Mouse (Mus musculus) thymus, adult 2 months (tissue): ENCODE data around the gene Phospho1.

Experiments
- CTCF ChIP-seq: fragments of 200-500 bp; IDR thresholded peaks from 2 replicates; pipeline ENCODE4 v1.5.1; 2012; ENCODE audit warnings: mild to moderate bottlenecking, control low read depth, low read length, moderate library complexity, borderline replicate concordance; ENCODE audit not compliant: control insufficient read depth, poor library complexity, insufficient read depth; ENCODE audit errors: extremely low read depth
- POLR2A ChIP-seq: fragments of 200-500 bp; IDR thresholded peaks from 2 replicates; pipeline ENCODE4 v1.6.1; 2012; ENCODE audit warnings: mild to moderate bottlenecking, low read length, control low read depth, moderate library complexity; ENCODE audit not compliant: control insufficient read depth, poor library complexity, insufficient read depth; ENCODE audit errors: extremely low read depth

GRCm38 (mm10) chr11:95785675-95786074 is 38.6 kb upstream of the Phospho1 start:
- TF ChIP-seq CTCF = no peak
- TF ChIP-seq POLR2A = no peak
